Mouse (Mus musculus) CH12.LX (cell line): ENCODE measurements around the gene 4930505A04Rik. TPM values are rescaled to one million over a fixed set of nuclear protein-coding genes. Genes with fewer than 3 reads are reported as not detected.

ENCODE experiments used
- DNase-seq: peaks from one replicate; pipeline ENCODE4 v3.0.0-alpha.2; 2013; ENCODE audit errors: extremely low read depth
- H3K27ac ChIP-seq: 2 replicates; pipeline ENCODE4 v1.5.1; 2012; ENCODE audit warnings: low read depth, mild to moderate bottlenecking, control low read depth, moderate library complexity; ENCODE audit not compliant: insufficient read depth
- H3K27me3 ChIP-seq: replicated peaks from 2 replicates; pipeline ENCODE3; 2012; ENCODE audit warnings: inconsistent platforms
- H3K36me3 ChIP-seq, 2 experiments: replicated peaks in 1 of 2; 2 replicates each; pipeline versions ENCODE3 to v1.6.1; 2012; ENCODE audit warnings: inconsistent platforms in 1 of 2, low read length in 1 of 2, mild to moderate bottlenecking in 1 of 2, mixed read lengths in 1 of 2, moderate library complexity in 1 of 2; ENCODE audit not compliant: control insufficient read depth in 1 of 2, insufficient read depth in 1 of 2
- H3K4me1 ChIP-seq, 2 experiments: 2 replicates each; pipeline ENCODE4 v1.6.1; 2012; ENCODE audit warnings: inconsistent platforms in 1 of 2, moderate library complexity in 1 of 2; ENCODE audit not compliant: insufficient read depth in 2 of 2, control insufficient read depth in 1 of 2
- H3K4me2 ChIP-seq: 2 replicates; pipeline ENCODE4 v1.6.1; 2012; ENCODE audit warnings: low read depth, mild to moderate bottlenecking, control low read depth; ENCODE audit not compliant: poor library complexity, insufficient read depth, severe bottlenecking
- H3K4me3 ChIP-seq, 3 experiments: fragments of 150-350 bp in 1 of 3; sonication (generic) in 1 of 3; replicated peaks in 1 of 3; 2 replicates each; pipeline versions ENCODE3 to v1.5.1; 2011 to 2012; ENCODE audit warnings: low read depth in 2 of 3, low read length in 2 of 3, mild to moderate bottlenecking in 2 of 3, moderate library complexity in 2 of 3, control low read depth in 1 of 3, improper control_type of control experiment in 1 of 3, inconsistent platforms in 1 of 3, mixed read lengths in 1 of 3; ENCODE audit not compliant: poor library complexity in 1 of 3
- H3K79me2 ChIP-seq: replicated peaks from 2 replicates; pipeline ENCODE4 v1.6.1; 2012; ENCODE audit warnings: mild to moderate bottlenecking, moderate library complexity; ENCODE audit not compliant: control insufficient read depth, poor library complexity, insufficient read depth, severe bottlenecking; ENCODE audit errors: extremely low read depth
- H3K9ac ChIP-seq: 2 replicates; pipeline ENCODE4 v1.6.1; 2012; ENCODE audit warnings: low read depth, mild to moderate bottlenecking, control low read depth, moderate library complexity; ENCODE audit not compliant: insufficient read depth
- H3K9me3 ChIP-seq: replicated peaks from 2 replicates; pipeline ENCODE3; 2012; ENCODE audit warnings: low read length, inconsistent platforms, mixed read lengths
- BHLHE40 ChIP-seq: IDR thresholded peaks from 2 replicates; pipeline ENCODE4 v1.6.1; 2011; ENCODE audit warnings: mild to moderate bottlenecking, low read depth, low read length, improper control_type of control experiment
- TCF12 ChIP-seq: IDR thresholded peaks from 2 replicates; pipeline ENCODE4 v1.6.1; 2014; ENCODE audit warnings: low read depth, mild to moderate bottlenecking, inconsistent platforms, low read length, improper control_type of control experiment
- ZNF384 ChIP-seq: IDR thresholded peaks from 2 replicates; pipeline ENCODE4 v1.6.1; 2012; ENCODE audit warnings: low read depth, low read length, improper control_type of control experiment, inconsistent platforms
- dilution Hi-C: fragments of 300-500 bp; cut with MboI; formaldehyde crosslinking; loops from 2 replicates; pipeline ENCODE4 v1.14.3; 2020; ENCODE audit warnings: low sequenced_read_pairs; ENCODE audit not compliant: extremely low pct_unique_long_range_greater_than_20kb, extremely low pct_ligation_motif_present
- in situ Hi-C: fragments of 300-500 bp; cut with MboI; formaldehyde crosslinking; loops from 3 replicates; pipeline ENCODE4 v1.14.3; 2019; ENCODE audit warnings: low sequenced_read_pairs, low pct_ligation_motif_present, low pct_unique_long_range_greater_than_20kb, mixed read lengths
- polyA plus RNA-seq: library from polyadenylated mRNA; unstranded; fragments of >175 nt; gene quantifications from 2 replicates; pipeline ENCODE4 v1.2.1, GENCODE M21; 2012; ENCODE audit warnings: low read depth; ENCODE audit not compliant: insufficient read length
- total RNA-seq, 2 experiments: library from RNA; depleted of rRNA; stranded (reverse); fragments of 300-350 nt in 1 of 2; fragments of >200 nt in 1 of 2; gene quantifications; 2 replicates each; pipeline ENCODE4 v1.2.3; 2012 to 2014

Gene 4930505A04Rik
- total and polyA plus RNA-seq, 3 experiments: 0.26 TPM; not detected in 2

GRCm38 (mm10) chr11:30383076-30383475, 88.6 kb downstream of the 4930505A04Rik start:
- dilution Hi-C loops: no loop called here
- no peaks in the 10 kb centered on the region for H3K79me2 ChIP-seq
- in situ Hi-C loops: no loop called here
- no peak overlapping the region for H3K27ac ChIP-seq
- H3K27me3 ChIP-seq: no peaks in the 10 kb centered on the region
- TF ChIP-seq BHLHE40: 0 out of 2 replicates have a peak, but pooled peaks have one; percentile 26
- TF ChIP-seq TCF12: no peak
- peak; percentile 69 for TF ChIP-seq ZNF384
- H3K4me2 ChIP-seq: no peak overlapping the region
- H3K4me1 ChIP-seq: peaks cover 0 to 5% of the 10 kb centered on the region in 2 experiments; a peak in 1 of 4 replicates
- DNase-seq: peak; percentile 17
- H3K4me3 ChIP-seq: no peak overlapping the region
- H3K9ac ChIP-seq: no peak overlapping the region
- H3K9me3 ChIP-seq: peaks cover 3% of the 10 kb centered on the region
- H3K36me3 ChIP-seq: no peaks in the 10 kb centered on the region

Other genes starting within 250 kb of the 4930505A04Rik start
- gene Sptbn1, start 203.7 kb downstream of the 4930505A04Rik start, total RNA-seq (2012; rRNA removed): 42.1 and 43.7 TPM in 2 replicates
- gene Sptbn1, start 203.7 kb downstream of the 4930505A04Rik start, total RNA-seq (2014; rRNA removed): 36.5 and 38.2 TPM in 2 replicates
- gene Sptbn1, start 203.7 kb downstream of the 4930505A04Rik start, polyA plus RNA-seq: 52.0 and 54.7 TPM in 2 replicates
- gene Acyp2, start 177.8 kb upstream of the 4930505A04Rik start, total RNA-seq (2012; rRNA removed): 0.17 and 0.46 TPM in 2 replicates
- 3.1 and 4.6 TPM in 2 replicates for gene Acyp2, start 177.8 kb upstream of the 4930505A04Rik start, total RNA-seq (2014; rRNA removed)
- gene Acyp2, start 177.8 kb upstream of the 4930505A04Rik start, polyA plus RNA-seq: 1.6 and 1.7 TPM in 2 replicates